Mouse (Mus musculus) heart, embryonic 11.5 days (tissue): ENCODE measurements around the gene Gm20388. TPM values are rescaled to one million over a fixed set of nuclear protein-coding genes. Genes with fewer than 3 reads are reported as not detected.

Experiments used
- ATAC-seq: fragments of 200-750 bp; cut with Nextera tagmentation; replicated peaks from 2 replicates; pipeline ENCODE4 v1.8.0; 2017; ENCODE audit warnings: moderate library complexity; ENCODE audit not compliant: insufficient number of reproducible peaks, low FRiP score, low TSS enrichment
- H3K27ac ChIP-seq: fragments of 300-500 bp; sonication (generic); 2 replicates; pipeline ENCODE4 v1.5.1; 2014; ENCODE audit warnings: mild to moderate bottlenecking, low read depth, low read length
- H3K27me3 ChIP-seq: fragments of 300-500 bp; sonication (generic); 2 replicates; pipeline ENCODE4 v1.6.1; 2014; ENCODE audit warnings: mild to moderate bottlenecking, low read length, mixed read lengths; ENCODE audit not compliant: control insufficient read depth, insufficient read depth
- H3K36me3 ChIP-seq: fragments of 300-500 bp; sonication (generic); 2 replicates; pipeline ENCODE4 v1.6.1; 2014; ENCODE audit warnings: mild to moderate bottlenecking, low read length, moderate library complexity, mixed read lengths; ENCODE audit not compliant: control insufficient read depth, insufficient read depth
- H3K4me1 ChIP-seq: fragments of 300-500 bp; sonication (generic); 2 replicates; pipeline ENCODE4 v1.6.1; 2014; ENCODE audit warnings: low read length; ENCODE audit not compliant: control insufficient read depth, insufficient read depth
- H3K4me2 ChIP-seq: fragments of 300-500 bp; sonication (generic); 2 replicates; pipeline ENCODE4 v1.6.1; 2014; ENCODE audit warnings: mild to moderate bottlenecking, moderate library complexity
- H3K4me3 ChIP-seq: fragments of 300-500 bp; sonication (generic); 2 replicates; pipeline ENCODE4 v1.5.1; 2014; ENCODE audit warnings: low read depth, low read length
- H3K9ac ChIP-seq: fragments of 300-500 bp; sonication (generic); 2 replicates; pipeline ENCODE4 v1.6.1; 2014; ENCODE audit warnings: mild to moderate bottlenecking, low read depth, low read length, moderate library complexity
- H3K9me3 ChIP-seq: fragments of 300-500 bp; sonication (generic); replicated peaks from 2 replicates; pipeline ENCODE4 v1.6.1; 2016; ENCODE audit warnings: low read length; ENCODE audit not compliant: control insufficient read depth
- WGBS: fragments of 180-500 bp; shearing (Covaris S2); extraction: QIAGEN DNeasy Blood & Tissue Kit; methylation state at CpG from one replicate; pipeline ENCODE4 v1.1.7; 2014; ENCODE audit not compliant: insufficient replicate concordance; 5-methylcytosine and 5-hydroxymethylcytosine counted together
- polyA plus RNA-seq: library from polyadenylated mRNA; unstranded; fragments of >200 nt; fragmentation: Nextera tagmentation; extraction: Ambion mirVana; gene quantifications from 2 replicates; pipeline ENCODE4 v1.2.1, GENCODE M21; 2014

The Gm20388 gene
- polyA plus RNA-seq, 1 experiment from 2014 or later: 6.4 TPM

- Histone ChIP-seq H3K36me3 (peaks cover 3% of the 10 kb centered on the region; the same call in 1 of the 2 replicates), H3K4me2 (no peak overlapping the region), H3K4me1 (peaks cover 15% of the 10 kb centered on the region), H3K9ac (no peak overlapping the region), H3K9me3 (no peaks in the 10 kb centered on the region), H3K27ac (no peak overlapping the region), H3K4me3 (no peak overlapping the region), H3K27me3 (no peaks in the 10 kb centered on the region)
- 85% methylated on average over 10 of the region's 10 CpGs for WGBS
- no peak for ATAC-seq
These were observed 3465.1 kb downstream of the Gm20388 start for GRCm38 (mm10) chr8:123375701-123376100.

GRCm38 (mm10) chr8:123376106-123376505 is 3465.5 kb downstream of the Gm20388 start:
- no peak overlapping the region for H3K9ac ChIP-seq
- no peak overlapping the region for H3K27ac ChIP-seq
- 73% methylated on average over 8 of the region's 8 CpGs for WGBS

GRCm38 (mm10) chr8:123381711-123382110 is 3471.1 kb downstream of the Gm20388 start:
- Histone ChIP-seq H3K27ac (no peak overlapping the region), H3K4me1 (no peaks in the 10 kb centered on the region), H3K9me3 (no peaks in the 10 kb centered on the region), H3K4me2 (no peak overlapping the region), H3K36me3 (peaks cover 29% of the 10 kb centered on the region), H3K27me3 (no peaks in the 10 kb centered on the region), H3K4me3 (no peak overlapping the region), H3K9ac (no peak overlapping the region)
- WGBS: 97% methylated on average over 4 of the region's 4 CpGs
- ATAC-seq: no peak

More at GRCm38 (mm10) chr8:123376106-123376505, 3465.5 kb downstream of the Gm20388 start:
- H3K27me3 ChIP-seq: no peaks in the 10 kb centered on the region
- no peak overlapping the region for H3K4me3 ChIP-seq
- no peak overlapping the region for H3K4me2 ChIP-seq
- peaks cover 15% of the 10 kb centered on the region for H3K4me1 ChIP-seq
- no peak for ATAC-seq
- H3K9me3 ChIP-seq: no peaks in the 10 kb centered on the region
- H3K36me3 ChIP-seq: peaks cover 3% of the 10 kb centered on the region; the same call in 1 of the 2 replicates

GRCm38 (mm10) chr8:123382516-123382915 is 3471.9 kb downstream of the Gm20388 start:
- no peak overlapping the region for H3K4me2 ChIP-seq
- peaks cover 29% of the 10 kb centered on the region for H3K36me3 ChIP-seq
- H3K9me3 ChIP-seq: no peaks in the 10 kb centered on the region
- 86% methylated on average over 8 of the region's 8 CpGs for WGBS
- no peak overlapping the region for H3K27ac ChIP-seq
- H3K27me3 ChIP-seq: no peaks in the 10 kb centered on the region
- H3K4me3 ChIP-seq: no peak overlapping the region
- H3K9ac ChIP-seq: no peak overlapping the region
- ATAC-seq: no peak
- no peaks in the 10 kb centered on the region for H3K4me1 ChIP-seq

- no peaks in the 10 kb centered on the region for H3K9me3 ChIP-seq
- H3K4me2 ChIP-seq: no peak overlapping the region
- H3K4me3 ChIP-seq: no peak overlapping the region
- H3K27ac ChIP-seq: no peak overlapping the region
- peaks cover 38% of the 10 kb centered on the region for H3K36me3 ChIP-seq
- no peak for ATAC-seq
- WGBS: 69% methylated on average over 9 of the region's 9 CpGs
- no peaks in the 10 kb centered on the region for H3K4me1 ChIP-seq
- no peak overlapping the region for H3K9ac ChIP-seq
- H3K27me3 ChIP-seq: no peaks in the 10 kb centered on the region
These were observed 3474.4 kb downstream of the Gm20388 start for GRCm38 (mm10) chr8:123384883-123385540.

GRCm38 (mm10) chr8:123387041-123387440 is 3476.4 kb downstream of the Gm20388 start:
- no peak overlapping the region for H3K4me2 ChIP-seq
- WGBS: 88% methylated on average over 3 of the region's 3 CpGs
- no peak overlapping the region for H3K9ac ChIP-seq
- peaks cover 46% of the 10 kb centered on the region for H3K36me3 ChIP-seq
- H3K9me3 ChIP-seq: no peaks in the 10 kb centered on the region
- ATAC-seq: no peak
- no peak overlapping the region for H3K27ac ChIP-seq
- no peak overlapping the region for H3K4me3 ChIP-seq
- H3K27me3 ChIP-seq: no peaks in the 10 kb centered on the region
- no peaks in the 10 kb centered on the region for H3K4me1 ChIP-seq

GRCm38 (mm10) chr8:123387801-123388200 is 3477.2 kb downstream of the Gm20388 start:
- 78% methylated on average over 8 of the region's 8 CpGs for WGBS
- no peak overlapping the region for H3K27ac ChIP-seq
- H3K9me3 ChIP-seq: no peaks in the 10 kb centered on the region
- peaks cover 43% of the 10 kb centered on the region for H3K36me3 ChIP-seq
- no peak for ATAC-seq
- no peaks in the 10 kb centered on the region for H3K27me3 ChIP-seq
- H3K4me2 ChIP-seq: no peak overlapping the region
- H3K4me1 ChIP-seq: no peaks in the 10 kb centered on the region
- H3K4me3 ChIP-seq: no peak overlapping the region
- H3K9ac ChIP-seq: no peak overlapping the region

- ATAC-seq: no peak
- Histone ChIP-seq H3K9ac (no peak overlapping the region), H3K4me3 (no peak overlapping the region), H3K27me3 (no peaks in the 10 kb centered on the region), H3K9me3 (no peaks in the 10 kb centered on the region), H3K4me2 (no peak overlapping the region), H3K27ac (no peak overlapping the region), H3K36me3 (peaks cover 38% of the 10 kb centered on the region), H3K4me1 (no peaks in the 10 kb centered on the region)
- WGBS: 91% methylated on average over 7 of the region's 7 CpGs
These were observed 3478.4 kb downstream of the Gm20388 start for GRCm38 (mm10) chr8:123389026-123389425.

GRCm38 (mm10) chr8:123398308-123398707 is 3487.7 kb downstream of the Gm20388 start:
- Histone ChIP-seq H3K9me3 (no peaks in the 10 kb centered on the region), H3K4me2 (no peak overlapping the region), H3K4me3 (no peak overlapping the region), H3K27me3 (no peaks in the 10 kb centered on the region), H3K9ac (no peak overlapping the region), H3K4me1 (no peaks in the 10 kb centered on the region), H3K36me3 (peaks cover 53% of the 10 kb centered on the region), H3K27ac (no peak overlapping the region)
- no peak for ATAC-seq
- 90% methylated on average over 13 of the region's 13 CpGs for WGBS
